Mouse (Mus musculus): ENCODE results near the gene Cops2. TPM values are rescaled to one million over a fixed set of nuclear protein-coding genes. Genes with fewer than 3 reads are reported as not detected.

Cops2 gene
- total and polyA plus RNA-seq, 2 experiments from 2014 or later: 45.8 to 51.1 TPM

DNA sequence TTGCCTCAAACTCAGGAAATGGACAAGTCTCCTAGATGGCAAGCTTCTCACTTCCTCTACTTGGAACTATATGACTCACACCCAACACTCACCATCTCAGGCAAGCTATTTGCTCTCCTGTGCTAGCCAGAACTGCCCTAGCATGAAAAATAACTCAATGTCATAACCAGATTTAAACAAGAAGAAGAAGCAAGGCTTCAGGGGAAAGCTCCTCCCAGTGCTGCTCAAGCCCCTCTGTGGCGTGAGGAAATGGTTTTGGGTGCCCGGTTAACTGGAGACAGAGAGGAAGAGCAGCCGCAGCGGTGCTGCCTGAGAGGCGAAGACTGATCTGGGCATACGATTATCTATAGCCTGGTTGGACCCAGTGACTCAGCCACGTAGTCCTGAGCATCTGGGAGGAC lies 67.5 kb downstream of the Cops2 start:
- DNase-seq (ENCODE audit: low spot score): no peak
- H3K4me2 ChIP-seq (ENCODE audit: low read depth, low read length): no peak overlapping the region
- no peak overlapping the region for H3K9ac ChIP-seq (replicated peaks; ENCODE audit: low read depth, low read length)
- TF ChIP-seq CTCF (IDR thresholded peaks at IDR 0.05; ENCODE audit: low read depth) (no peak), EP300 (IDR thresholded peaks at IDR 0.05; ENCODE audit: low read depth) (no peak)
- peaks cover 18% of the 10 kb centered on the region for H3K4me1 ChIP-seq (ENCODE audit: control insufficient read depth, insufficient read depth)
- WGBS: 65% methylated on average over 7 of the region's 7 CpGs
- no peak overlapping the region for H3K4me3 ChIP-seq (ENCODE audit: low read depth, low read length)
- no peak overlapping the region for H3K27ac ChIP-seq (ENCODE audit: low read depth)
- no peaks in the 10 kb centered on the region for H3K9me3 ChIP-seq (replicated peaks; ENCODE audit: control insufficient read depth, low read length)
- H3K36me3 ChIP-seq (replicated peaks; ENCODE audit: control insufficient read depth, insufficient read depth, low read length): no peaks in the 10 kb centered on the region
- no peak for ATAC-seq (ENCODE audit: insufficient read depth, low read depth)
- no peaks in the 10 kb centered on the region for H3K27me3 ChIP-seq (ENCODE audit: control insufficient read depth, insufficient read depth, low read length)

DNA sequence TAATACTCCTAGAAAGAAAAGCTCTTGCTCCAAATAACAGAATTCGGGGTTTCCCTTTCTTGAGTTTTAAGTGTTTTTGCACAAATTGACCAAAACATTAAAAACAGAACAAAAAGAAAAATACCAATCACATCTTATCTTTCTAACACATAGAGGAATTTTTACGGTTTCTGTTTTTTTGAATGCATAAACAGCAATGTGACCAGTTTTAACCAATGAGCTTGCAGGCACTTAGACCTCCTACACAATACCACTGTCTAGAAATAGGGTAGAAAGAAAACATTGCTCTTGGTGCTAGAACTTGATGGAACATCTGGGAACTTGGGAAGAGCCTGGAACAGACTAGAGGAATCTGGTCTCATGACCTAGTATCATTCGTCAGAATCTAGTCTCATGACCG lies 68.7 kb downstream of the Cops2 start:
- Histone ChIP-seq H3K9ac (replicated peaks; ENCODE audit: low read depth, low read length) (no peak overlapping the region), H3K27me3 (ENCODE audit: control insufficient read depth, insufficient read depth, low read length) (no peaks in the 10 kb centered on the region), H3K4me3 (ENCODE audit: low read depth, low read length) (no peak overlapping the region), H3K9me3 (replicated peaks; ENCODE audit: control insufficient read depth, low read length) (no peaks in the 10 kb centered on the region), H3K4me1 (ENCODE audit: control insufficient read depth, insufficient read depth) (peaks cover 18% of the 10 kb centered on the region), H3K36me3 (replicated peaks; ENCODE audit: control insufficient read depth, insufficient read depth, low read length) (no peaks in the 10 kb centered on the region), H3K4me2 (ENCODE audit: low read depth, low read length) (no peak overlapping the region), H3K27ac (ENCODE audit: low read depth) (no peak overlapping the region)
- no peak for TF ChIP-seq EP300 (IDR thresholded peaks at IDR 0.05; ENCODE audit: low read depth)
- no peak for TF ChIP-seq CTCF (IDR thresholded peaks at IDR 0.05; ENCODE audit: low read depth)
- 87% methylated on average over 4 of the region's 4 CpGs for WGBS
- DNase-seq (ENCODE audit: low spot score) (no peak), ATAC-seq (ENCODE audit: insufficient read depth, low read depth) (no peak)

DNA sequence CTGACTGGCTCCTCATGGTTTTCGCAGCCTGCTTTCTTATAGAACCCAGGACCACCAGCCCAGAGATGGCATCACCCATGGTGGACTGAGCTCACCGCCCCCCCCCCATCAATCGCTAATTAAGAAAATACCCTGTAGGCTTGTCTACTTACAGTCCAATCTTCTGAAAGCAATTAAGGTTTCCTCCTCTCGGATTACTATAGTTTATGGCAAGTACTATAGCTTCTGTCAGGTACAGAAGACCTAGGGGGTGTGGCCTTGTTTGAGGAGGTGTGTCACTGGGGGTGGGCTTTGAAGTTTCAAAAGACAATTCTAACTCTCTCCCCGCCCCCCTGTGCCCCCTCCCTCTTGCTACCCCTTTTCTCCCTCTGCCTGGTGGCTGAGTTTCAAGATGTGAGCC lies 69.7 kb downstream of the Cops2 start:
- no peaks in the 10 kb centered on the region for H3K27me3 ChIP-seq (ENCODE audit: control insufficient read depth, insufficient read depth, low read length)
- TF ChIP-seq EP300 (IDR thresholded peaks at IDR 0.05; ENCODE audit: low read depth): no peak
- TF ChIP-seq CTCF (IDR thresholded peaks at IDR 0.05; ENCODE audit: low read depth): no peak
- peaks cover 18% of the 10 kb centered on the region for H3K4me1 ChIP-seq (ENCODE audit: control insufficient read depth, insufficient read depth)
- H3K9ac ChIP-seq (replicated peaks; ENCODE audit: low read depth, low read length): no peak overlapping the region
- no peaks in the 10 kb centered on the region for H3K9me3 ChIP-seq (replicated peaks; ENCODE audit: control insufficient read depth, low read length)
- no peak overlapping the region for H3K4me2 ChIP-seq (ENCODE audit: low read depth, low read length)
- H3K36me3 ChIP-seq (replicated peaks; ENCODE audit: control insufficient read depth, insufficient read depth, low read length): no peaks in the 10 kb centered on the region
- H3K4me3 ChIP-seq (ENCODE audit: low read depth, low read length): no peak overlapping the region
- DNase-seq (ENCODE audit: low spot score): no peak
- no peak for ATAC-seq (ENCODE audit: insufficient read depth, low read depth)
- no peak overlapping the region for H3K27ac ChIP-seq (ENCODE audit: low read depth)
- WGBS: 72% methylated on average over 5 of the region's 5 CpGs

DNA sequence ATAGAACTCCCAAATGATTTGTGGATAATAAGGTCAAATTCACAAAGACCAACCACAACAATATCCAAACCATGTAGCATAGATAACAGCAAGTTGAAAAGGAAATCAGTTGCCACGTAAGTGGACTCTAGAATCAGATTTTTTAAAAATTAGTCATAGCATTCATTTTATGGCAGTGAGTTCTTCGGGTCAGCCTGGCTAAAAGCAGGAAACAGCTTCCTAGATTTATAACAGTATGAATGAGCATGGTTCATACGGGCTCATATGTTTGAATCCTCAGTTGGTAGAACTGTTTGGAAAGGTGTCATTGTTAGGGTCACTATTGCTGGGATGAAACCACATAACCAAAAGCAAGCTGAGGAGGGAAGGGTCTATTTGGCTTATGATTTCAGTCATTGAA lies 70.2 kb downstream of the Cops2 start:
- Histone ChIP-seq H3K4me3 (ENCODE audit: low read depth, low read length) (no peak overlapping the region), H3K4me2 (ENCODE audit: low read depth, low read length) (no peak overlapping the region), H3K27me3 (ENCODE audit: control insufficient read depth, insufficient read depth, low read length) (no peaks in the 10 kb centered on the region), H3K9me3 (replicated peaks; ENCODE audit: control insufficient read depth, low read length) (no peaks in the 10 kb centered on the region), H3K4me1 (ENCODE audit: control insufficient read depth, insufficient read depth) (peaks cover 18% of the 10 kb centered on the region), H3K27ac (ENCODE audit: low read depth) (no peak overlapping the region), H3K9ac (replicated peaks; ENCODE audit: low read depth, low read length) (no peak overlapping the region), H3K36me3 (replicated peaks; ENCODE audit: control insufficient read depth, insufficient read depth, low read length) (no peaks in the 10 kb centered on the region)
- no peak for ATAC-seq (ENCODE audit: insufficient read depth, low read depth)
- DNase-seq (ENCODE audit: low spot score): no peak
- TF ChIP-seq CTCF (IDR thresholded peaks at IDR 0.05; ENCODE audit: low read depth) (no peak), EP300 (IDR thresholded peaks at IDR 0.05; ENCODE audit: low read depth) (no peak)
- 53% methylated on average over 3 of the region's 3 CpGs for WGBS

DNA sequence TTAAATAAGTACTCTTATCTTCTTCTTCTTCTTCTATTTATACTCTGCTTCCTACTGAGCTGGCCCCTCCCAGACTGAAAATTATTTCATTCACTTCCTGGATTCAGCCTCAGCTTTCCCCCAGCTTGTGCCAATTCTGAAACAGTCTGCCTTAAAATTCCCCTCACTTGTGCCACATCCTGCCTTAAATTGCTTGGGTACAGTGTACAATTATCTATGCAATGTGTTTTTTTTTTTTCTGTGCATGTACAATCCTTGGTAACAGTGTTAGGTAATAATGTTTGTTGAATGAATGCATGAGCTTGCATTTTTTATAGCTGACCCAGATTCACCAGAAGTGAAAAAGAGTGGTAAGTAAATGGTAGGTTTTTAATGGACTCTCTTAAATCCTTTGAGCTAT lies 70.6 kb downstream of the Cops2 start:
- peaks cover 19% of the 10 kb centered on the region for H3K4me1 ChIP-seq (ENCODE audit: control insufficient read depth, insufficient read depth)
- H3K27ac ChIP-seq (ENCODE audit: low read depth): no peak overlapping the region
- ATAC-seq (ENCODE audit: insufficient read depth, low read depth) (no peak), DNase-seq (ENCODE audit: low spot score) (no peak)
- no peaks in the 10 kb centered on the region for H3K9me3 ChIP-seq (replicated peaks; ENCODE audit: control insufficient read depth, low read length)
- no peak overlapping the region for H3K4me3 ChIP-seq (ENCODE audit: low read depth, low read length)
- no peaks in the 10 kb centered on the region for H3K36me3 ChIP-seq (replicated peaks; ENCODE audit: control insufficient read depth, insufficient read depth, low read length)
- H3K9ac ChIP-seq (replicated peaks; ENCODE audit: low read depth, low read length): no peak overlapping the region
- H3K4me2 ChIP-seq (ENCODE audit: low read depth, low read length): no peak overlapping the region
- TF ChIP-seq CTCF (IDR thresholded peaks at IDR 0.05; ENCODE audit: low read depth) (no peak), EP300 (IDR thresholded peaks at IDR 0.05; ENCODE audit: low read depth) (no peak)
- H3K27me3 ChIP-seq (ENCODE audit: control insufficient read depth, insufficient read depth, low read length): no peaks in the 10 kb centered on the region

DNA sequence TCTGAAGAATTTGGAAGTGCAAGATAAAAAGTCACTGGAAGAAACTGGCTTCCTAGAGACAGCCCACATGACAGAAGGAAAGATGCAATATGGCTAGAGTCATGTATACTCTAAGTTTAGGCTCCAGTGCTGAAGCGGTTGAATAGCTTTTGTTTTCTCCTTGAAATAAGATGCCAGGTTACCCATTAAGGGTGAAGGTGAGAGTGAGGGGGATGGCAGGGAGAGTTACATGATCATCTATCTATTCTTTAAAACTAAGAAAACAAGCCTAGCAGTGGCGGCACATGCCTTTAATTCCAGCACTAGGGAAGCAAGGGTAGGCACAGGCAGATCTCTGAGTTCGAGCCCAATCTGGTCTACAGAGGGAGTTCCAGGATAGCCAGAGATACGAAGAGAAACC lies 73.9 kb downstream of the Cops2 start:
- Histone ChIP-seq H3K4me3 (ENCODE audit: low read depth, low read length) (no peak overlapping the region), H3K36me3 (replicated peaks; ENCODE audit: control insufficient read depth, insufficient read depth, low read length) (no peaks in the 10 kb centered on the region), H3K4me2 (ENCODE audit: low read depth, low read length) (no peak overlapping the region), H3K27ac (ENCODE audit: low read depth) (no peak overlapping the region), H3K4me1 (ENCODE audit: control insufficient read depth, insufficient read depth) (peaks cover 31% of the 10 kb centered on the region), H3K9ac (replicated peaks; ENCODE audit: low read depth, low read length) (no peak overlapping the region), H3K27me3 (ENCODE audit: control insufficient read depth, insufficient read depth, low read length) (no peaks in the 10 kb centered on the region), H3K9me3 (replicated peaks; ENCODE audit: control insufficient read depth, low read length) (no peaks in the 10 kb centered on the region)
- TF ChIP-seq CTCF (IDR thresholded peaks at IDR 0.05; ENCODE audit: low read depth) (no peak), EP300 (IDR thresholded peaks at IDR 0.05; ENCODE audit: low read depth) (no peak)
- DNase-seq (ENCODE audit: low spot score): no peak
- 66% methylated on average over 4 of the region's 4 CpGs for WGBS
- no peak for ATAC-seq (ENCODE audit: insufficient read depth, low read depth)
